Mouse (Mus musculus) stomach, postnatal 0 days (tissue): Measurements from ENCODE around the gene Fbln1.

ENCODE experiments used
- CTCF ChIP-seq: IDR thresholded peaks from 2 replicates; pipeline ENCODE4 v1.5.1; 2016; ENCODE audit warnings: antibody characterized with exemption, low read depth, mild to moderate bottlenecking, moderate library complexity
- EP300 ChIP-seq: optimal IDR thresholded peaks from 2 replicates; pipeline ENCODE3; 2016; ENCODE audit warnings: antibody characterized with exemption

GRCm38 (mm10) chr15:85211101-85211760 lies 5.5 kb downstream of the Fbln1 start:
- no peak for TF ChIP-seq EP300
- TF ChIP-seq CTCF: 0 out of 2 replicates have a peak, but pooled peaks have one; percentile 9
